Mouse (Mus musculus): ENCODE results near the gene Cacna1c. TPM values are rescaled to one million over a fixed set of nuclear protein-coding genes. Genes with fewer than 3 reads are reported as not detected.
A peak's percentile ranks its signal among the peaks of the same experiment; 100 is the strongest.

Cacna1c gene
- total RNA-seq, 2 experiments from 2014 or later, result 66.2 to 66.7 TPM

GRCm38 (mm10) chr6:119077231-119077630, 119.0 kb downstream of the Cacna1c start:
- DNase-seq (ENCODE audit: extremely low spot score in 1 of 2, low spot score in 2 of 2), result no peak
- intact Hi-C loops (cut with DNase I), result no loop called here

DNA sequence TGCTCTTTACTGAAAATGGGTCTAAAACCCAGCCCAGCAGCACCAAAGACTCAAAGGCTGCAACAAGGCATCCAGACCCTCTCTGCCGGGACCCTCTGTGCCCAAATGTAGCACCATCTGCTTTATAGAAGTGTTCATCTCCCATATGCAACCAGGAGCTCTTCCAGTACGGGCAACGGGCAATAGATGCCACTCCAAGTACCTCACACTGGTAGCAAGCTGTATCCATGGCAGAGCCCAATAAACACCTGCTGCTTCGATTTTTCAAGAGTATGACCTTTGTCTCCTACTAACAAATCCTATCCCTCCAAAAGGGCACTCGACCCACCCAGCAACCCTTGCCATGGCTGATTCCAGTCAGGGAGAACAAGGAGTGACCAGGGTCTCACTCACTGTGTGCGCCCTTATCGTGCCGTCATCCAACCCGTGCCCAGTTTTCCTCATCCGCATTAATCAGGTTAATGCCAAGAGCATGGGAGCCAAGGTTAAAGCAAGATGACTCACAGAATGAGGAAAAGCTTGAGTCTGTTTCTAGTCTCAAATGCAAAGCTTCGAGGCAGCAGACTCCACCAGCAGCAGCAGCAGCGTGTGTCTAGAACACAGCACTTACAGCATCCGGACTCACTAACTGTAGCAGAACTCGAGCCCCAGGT, 122.7 kb downstream of the Cacna1c start:
- DNase-seq (ENCODE audit: extremely low spot score in 1 of 2, low spot score in 2 of 2), result no peak
- intact Hi-C loops (cut with DNase I), result no loop called here

GRCm38 (mm10) chr6:119072772-119073171, 123.4 kb downstream of the Cacna1c start:
- no peak for DNase-seq (ENCODE audit: extremely low spot score in 1 of 2, low spot score in 2 of 2)
- intact Hi-C loops (cut with DNase I), result no loop called here

GRCm38 (mm10) chr6:119070771-119071170, 125.4 kb downstream of the Cacna1c start:
- intact Hi-C loops (cut with DNase I), result loop anchor here (2.0 kb wide), 1 partner anchor 60 kb away; no protein-coding TSS in a partner anchor
- no peak for DNase-seq (ENCODE audit: extremely low spot score in 1 of 2, low spot score in 2 of 2)

GRCm38 (mm10) chr6:119070351-119070750, 125.9 kb downstream of the Cacna1c start:
- intact Hi-C loops (cut with DNase I), result loop anchor here (2.0 kb wide), 1 partner anchor 60 kb away; no protein-coding TSS in a partner anchor
- DNase-seq (ENCODE audit: extremely low spot score in 1 of 2, low spot score in 2 of 2), result no peak

- no peak for DNase-seq (ENCODE audit: extremely low spot score in 1 of 2, low spot score in 2 of 2)
- intact Hi-C loops (cut with DNase I), result no loop called here
Observed at GRCm38 (mm10) chr6:119069145-119069544, 127.1 kb downstream of the Cacna1c start.

DNA sequence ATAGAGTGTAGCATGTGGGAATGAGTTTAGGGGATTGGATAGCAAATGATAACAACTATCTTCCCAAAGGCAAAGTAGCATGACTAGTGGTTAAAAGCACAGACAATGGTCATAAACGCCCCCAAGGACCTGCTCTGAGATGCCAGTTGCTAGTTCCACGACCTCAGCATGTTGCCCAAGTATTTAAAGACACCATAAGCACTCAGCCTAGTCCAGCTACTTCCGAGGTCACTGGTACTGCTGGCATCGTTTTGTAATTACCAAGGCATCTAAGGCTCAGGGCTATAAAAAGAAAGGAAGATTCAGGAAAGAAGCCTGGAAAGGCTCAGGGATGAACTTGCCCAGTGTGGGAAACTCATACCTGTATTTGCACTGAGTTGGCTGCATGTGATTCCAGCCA, 127.6 kb downstream of the Cacna1c start:
- intact Hi-C loops (cut with DNase I), result no loop called here
- no peak for DNase-seq (ENCODE audit: extremely low spot score in 1 of 2, low spot score in 2 of 2)

- no peak for DNase-seq (ENCODE audit: extremely low spot score in 1 of 2, low spot score in 2 of 2)
- intact Hi-C loops (cut with DNase I), result no loop called here
Observed at GRCm38 (mm10) chr6:119064961-119065360, 131.3 kb downstream of the Cacna1c start.

DNA sequence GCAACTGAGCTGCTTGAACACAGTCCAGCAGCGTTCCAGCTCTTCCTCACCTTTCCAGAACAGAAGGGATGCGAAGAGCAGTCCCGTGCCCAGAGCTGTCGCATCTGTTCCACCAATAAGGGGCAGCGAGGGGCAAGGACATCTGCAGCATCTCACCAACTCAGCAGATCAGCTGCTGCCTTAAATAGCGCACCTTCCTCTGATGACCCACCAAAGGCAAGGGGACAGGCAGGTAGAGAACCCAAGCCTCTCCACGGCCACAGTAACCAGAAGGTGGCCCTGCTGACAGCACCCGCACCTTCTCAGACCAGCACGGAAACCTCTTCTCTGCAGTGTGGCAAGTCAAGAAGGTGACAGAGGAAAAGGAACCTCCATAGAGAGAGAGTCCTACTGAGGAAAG, 131.8 kb downstream of the Cacna1c start:
- intact Hi-C loops (cut with DNase I), result no loop called here
- DNase-seq (ENCODE audit: extremely low spot score in 1 of 2, low spot score in 2 of 2), result no peak

DNA sequence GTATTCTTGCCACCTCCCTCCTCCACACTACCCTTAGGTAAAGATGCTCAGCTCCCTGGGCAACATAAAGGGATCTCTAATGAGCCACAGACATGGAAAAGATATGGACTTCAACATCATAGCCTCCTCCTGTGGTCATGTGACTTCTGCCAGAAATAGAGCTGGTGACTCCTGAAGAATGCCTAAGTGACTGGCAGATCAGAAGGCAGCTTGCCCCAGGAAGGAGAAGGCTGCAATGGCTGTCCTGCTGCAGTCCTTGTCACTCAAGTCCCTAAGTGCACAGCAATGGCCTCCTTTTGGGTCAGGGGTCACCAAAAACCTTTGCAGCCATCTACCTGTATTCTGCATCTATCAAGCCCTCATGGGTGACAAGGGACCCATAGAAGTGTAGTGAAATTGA, 133.5 kb downstream of the Cacna1c start:
- intact Hi-C loops (cut with DNase I), result no loop called here
- DNase-seq (ENCODE audit: extremely low spot score in 1 of 2, low spot score in 2 of 2), result no peak

DNA sequence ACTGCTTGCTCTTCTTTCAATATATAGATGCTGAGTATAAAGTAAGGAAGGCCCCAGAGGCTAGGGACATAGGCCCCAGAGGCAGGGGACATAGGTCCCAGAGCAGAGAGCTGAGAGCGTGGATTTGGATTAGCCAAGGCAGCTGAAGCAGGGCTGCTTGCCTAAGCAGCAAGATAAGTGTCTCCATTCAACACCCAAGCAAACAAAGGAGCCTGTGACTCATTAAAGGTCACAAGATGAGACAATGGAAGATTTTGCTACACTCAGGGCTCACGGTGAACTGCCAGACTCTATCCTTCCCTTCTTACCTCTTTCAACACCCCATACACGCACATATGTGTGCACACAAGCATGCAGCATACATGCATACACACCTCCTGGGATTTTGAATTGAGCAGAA, 137.3 kb downstream of the Cacna1c start:
- no peak for DNase-seq (ENCODE audit: extremely low spot score in 1 of 2, low spot score in 2 of 2)
- intact Hi-C loops (cut with DNase I), result no loop called here

DNA sequence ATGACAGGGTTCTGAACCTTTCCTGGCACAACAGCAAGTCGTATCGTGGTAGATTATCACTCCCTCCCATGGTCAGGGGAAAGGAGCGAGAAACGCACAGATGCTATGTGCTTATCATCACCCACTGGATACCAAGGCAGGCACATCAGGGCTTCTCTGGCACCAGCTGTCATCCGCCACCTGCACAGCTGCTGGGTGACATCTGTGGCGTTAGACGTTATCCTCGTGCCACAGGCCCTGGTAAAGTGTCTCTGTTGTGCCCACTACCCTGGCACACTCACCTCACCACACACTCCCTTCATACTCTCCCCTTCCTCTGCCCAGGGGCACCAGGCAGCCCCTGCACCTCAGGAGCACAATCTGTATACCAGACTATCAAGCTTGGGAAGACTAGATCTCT, 137.8 kb downstream of the Cacna1c start:
- intact Hi-C loops (cut with DNase I), result no loop called here
- DNase-seq (ENCODE audit: extremely low spot score in 1 of 2, low spot score in 2 of 2), result no peak

DNA sequence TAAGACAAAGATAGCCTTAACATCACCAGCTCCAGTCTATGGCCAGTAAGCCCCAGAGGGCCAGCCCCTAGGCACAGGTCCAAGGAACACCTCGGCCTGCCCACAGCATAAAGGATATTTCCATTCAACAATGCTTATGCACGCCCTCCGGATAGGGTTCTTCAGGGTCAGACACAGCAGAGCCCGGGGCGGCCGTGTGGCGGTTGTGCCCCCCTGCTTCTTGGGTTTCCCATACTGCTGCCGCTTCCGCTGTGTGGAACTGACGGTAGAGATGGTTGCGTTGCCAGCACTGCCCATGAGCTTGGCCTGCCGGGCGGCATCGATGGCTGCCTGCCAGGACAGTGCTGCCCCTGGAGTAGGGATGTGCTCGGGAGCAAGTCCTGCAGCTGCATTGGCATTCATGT, 139.1 kb downstream of the Cacna1c start:
- DNase-seq (ENCODE audit: extremely low spot score in 1 of 2, low spot score in 2 of 2), result peak in 1 of 2 experiments; percentile 60
- intact Hi-C loops (cut with DNase I), result no loop called here

GRCm38 (mm10) chr6:119052801-119053200, 143.4 kb downstream of the Cacna1c start:
- DNase-seq (ENCODE audit: extremely low spot score in 1 of 2, low spot score in 2 of 2), result no peak
- intact Hi-C loops (cut with DNase I), result no loop called here

DNA sequence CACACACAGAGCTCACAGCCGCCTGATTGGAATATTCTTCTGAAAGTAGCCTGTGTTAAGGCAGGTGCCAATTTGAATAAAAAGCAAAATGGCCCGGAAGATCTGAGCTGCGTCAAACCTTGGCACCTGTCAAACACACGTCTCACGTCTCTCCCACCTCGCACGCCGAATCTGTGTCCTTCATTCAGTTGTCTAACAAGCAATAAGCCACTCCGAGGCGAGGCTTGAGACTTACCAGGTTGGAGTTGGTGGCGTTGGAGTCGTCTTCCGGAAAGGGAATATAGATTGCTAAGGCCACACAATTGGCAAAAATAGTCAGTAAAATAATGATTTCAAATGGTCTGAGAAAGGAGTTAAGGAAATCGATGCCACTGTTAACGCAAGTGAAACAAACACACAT, 143.9 kb downstream of the Cacna1c start:
- intact Hi-C loops (cut with DNase I), result no loop called here
- no peak for DNase-seq (ENCODE audit: extremely low spot score in 1 of 2, low spot score in 2 of 2)

- intact Hi-C loops (cut with DNase I), result no loop called here
- DNase-seq (ENCODE audit: extremely low spot score in 1 of 2, low spot score in 2 of 2), result no peak
Observed at GRCm38 (mm10) chr6:119051721-119052120, 144.5 kb downstream of the Cacna1c start.

DNA sequence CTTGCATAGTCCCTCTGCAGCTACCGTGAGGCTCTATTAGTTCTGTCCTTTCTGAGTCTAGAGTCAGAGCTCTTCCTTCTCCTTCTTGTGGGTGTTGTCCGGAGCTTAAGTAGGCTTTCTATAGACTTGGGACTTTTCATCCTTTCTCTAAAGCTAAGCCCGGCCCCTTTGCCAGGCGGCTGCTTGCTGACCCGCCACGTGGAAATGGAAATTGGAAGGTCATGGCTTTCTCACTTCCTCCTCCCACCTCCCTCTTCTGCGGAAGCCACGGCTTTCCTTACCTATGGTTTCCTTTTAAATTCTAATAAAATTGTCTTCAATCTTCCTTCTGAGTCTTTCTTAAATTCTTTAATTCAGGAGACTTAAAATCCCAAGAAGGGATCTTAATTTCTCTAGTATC, 148.9 kb downstream of the Cacna1c start:
- intact Hi-C loops (cut with DNase I), result no loop called here
- no peak for DNase-seq (ENCODE audit: extremely low spot score in 1 of 2, low spot score in 2 of 2)

- no peak for DNase-seq (ENCODE audit: extremely low spot score in 1 of 2, low spot score in 2 of 2)
- intact Hi-C loops (cut with DNase I), result no loop called here
Observed at GRCm38 (mm10) chr6:119045498-119045897, 150.7 kb downstream of the Cacna1c start.

GRCm38 (mm10) chr6:119044148-119044547, 152.1 kb downstream of the Cacna1c start:
- DNase-seq (ENCODE audit: extremely low spot score in 1 of 2, low spot score in 2 of 2), result no peak
- intact Hi-C loops (cut with DNase I), result no loop called here

DNA sequence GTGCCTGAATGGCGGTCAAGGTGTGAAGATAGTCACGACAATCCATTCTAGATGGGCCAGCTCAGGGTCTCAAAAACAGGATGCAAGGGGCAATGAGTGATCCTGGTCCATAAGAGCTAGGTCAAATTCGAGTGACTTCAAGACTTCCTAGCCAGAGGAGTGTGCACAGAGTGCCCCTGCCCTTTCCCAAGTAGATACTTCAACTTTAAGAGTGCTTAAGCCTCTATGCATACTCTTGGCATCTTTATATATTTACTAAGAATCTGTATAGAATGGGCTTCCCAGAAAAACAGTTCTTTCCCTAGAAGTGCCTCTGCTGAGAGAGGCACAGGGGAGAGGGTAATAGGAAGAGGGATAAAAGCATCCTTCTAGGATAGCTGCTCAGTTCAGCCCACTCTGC, 153.4 kb downstream of the Cacna1c start:
- DNase-seq (ENCODE audit: extremely low spot score in 1 of 2, low spot score in 2 of 2), result no peak
- intact Hi-C loops (cut with DNase I), result no loop called here

DNA sequence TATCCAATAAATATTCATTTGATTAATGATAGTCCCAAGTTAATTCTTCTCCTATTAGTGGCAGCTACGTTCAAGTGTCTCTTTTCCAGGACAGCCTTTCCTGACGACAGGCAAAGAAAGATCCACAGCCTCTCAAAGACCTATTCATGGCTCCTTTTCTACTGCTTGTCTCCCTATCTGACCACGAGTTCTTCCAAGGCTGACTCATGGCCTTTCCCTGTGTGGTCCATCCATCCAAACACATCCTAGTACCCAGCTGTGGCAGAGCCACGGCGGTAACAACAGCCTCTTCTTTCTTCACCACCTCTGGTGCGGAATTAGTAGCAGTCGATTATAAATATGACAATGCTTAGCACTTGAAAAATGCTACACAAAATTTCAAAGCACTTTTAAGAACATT, 155.3 kb downstream of the Cacna1c start:
- DNase-seq (ENCODE audit: extremely low spot score in 1 of 2, low spot score in 2 of 2), result no peak
- intact Hi-C loops (cut with DNase I), result no loop called here

All from left cerebral cortex, postnatal 10 days (tissue).